Comparison of ENCODE assay signal across 9 mouse cellular contexts in genomic region chr12:113011702-113012360, GRCm38 (mm10). TPM values are rescaled to one million over a fixed set of nuclear protein-coding genes. Genes with fewer than 3 reads are reported as not detected.
DNase-seq lines count a peak whose midpoint lies in the region; ATAC-seq and TF ChIP-seq lines count a peak whose summit lies in the region.
"Had no signal": no experiment of that assay in that cellular context is flagged by ENCODE, and none has a peak within 500 bp of the region (broad histone marks: within the 10 kb centered on the region; RNA-seq: fewer than 3 reads in every experiment).

No protein-coding gene starts in this region.

- no peak for ATAC-seq in kidney, embryonic 14.5 days (ENCODE audit: low FRiP score, low TSS enrichment)
- no peak for ATAC-seq in heart, embryonic 14.5 days (ENCODE audit: insufficient number of reproducible peaks, insufficient read depth, low FRiP score, low read depth)
- ATAC-seq in lung, postnatal 0 days: no peak
- no peak for ATAC-seq in forebrain, embryonic 16.5 days

- no peaks in the 10 kb centered on the region for H3K9me3 ChIP-seq in kidney, embryonic 14.5 days (ENCODE audit: control insufficient read depth, low read length)
- no peaks in the 10 kb centered on the region for H3K9me3 ChIP-seq in heart, embryonic 14.5 days (ENCODE audit: control insufficient read depth, low read length)
- H3K9me3 ChIP-seq in lung, postnatal 0 days (ENCODE audit: low read length): no peaks in the 10 kb centered on the region
- H3K9me3 ChIP-seq in forebrain, embryonic 16.5 days (ENCODE audit: control insufficient read depth, low read length): no peaks in the 10 kb centered on the region
- H3K9me3 ChIP-seq: neural tube, embryonic 13.5 days had no signal

- WGBS in kidney, embryonic 14.5 days: 88% methylated on average over 6 of the region's 6 CpGs
- WGBS in heart, embryonic 14.5 days: 73% methylated on average over 6 of the region's 6 CpGs
- WGBS in lung, postnatal 0 days: 55% methylated on average over 6 of the region's 6 CpGs
- 81% methylated on average over 6 of the region's 6 CpGs for whole genome bisulfite sequencing in forebrain, embryonic 16.5 days

- peak; percentile 35 for DNase-seq in kidney, adult 18-20 months
- peak; percentile 80 for DNase-seq in NIH3T3 (ENCODE audit: low read depth)
- peak; percentile 62 for DNase-seq in lung, postnatal 0 days (ENCODE audit: low spot score)
- DNase-seq in ovary, adult 18-20 months (ENCODE audit: low spot score): no peak
- DNase-seq in layer of hippocampus, adult 8-10 months (ENCODE audit: low spot score in 2 of 2): no peak

- no peak overlapping the region for H3K4me2 ChIP-seq in kidney, embryonic 14.5 days (replicated peaks; ENCODE audit: low read depth, low read length)
- no peak overlapping the region for H3K4me2 ChIP-seq in heart, embryonic 14.5 days (ENCODE audit: low read length)
- no peak overlapping the region for H3K4me2 ChIP-seq in lung, postnatal 0 days (replicated peaks; ENCODE audit: low read depth, low read length)
- H3K4me2 ChIP-seq in forebrain, embryonic 16.5 days (ENCODE audit: low read length): no peak overlapping the region
- H3K4me2 ChIP-seq: neural tube, embryonic 13.5 days had no signal

- H3K36me3 ChIP-seq in kidney, embryonic 14.5 days (ENCODE audit: control insufficient read depth, insufficient read depth, low read length): no peaks in the 10 kb centered on the region
- no peaks in the 10 kb centered on the region for H3K36me3 ChIP-seq in heart, embryonic 14.5 days (ENCODE audit: control insufficient read depth, insufficient read depth, low read length)
- H3K36me3 ChIP-seq in lung, postnatal 0 days (ENCODE audit: insufficient read depth, low read length): no peaks in the 10 kb centered on the region
- no peaks in the 10 kb centered on the region for H3K36me3 ChIP-seq in forebrain, embryonic 16.5 days (ENCODE audit: control insufficient read depth, insufficient read depth)
- H3K36me3 ChIP-seq: neural tube, embryonic 13.5 days had no signal

- peaks cover 13% of the 10 kb centered on the region for H3K4me1 ChIP-seq in kidney, embryonic 14.5 days (ENCODE audit: control insufficient read depth, insufficient read depth, low read length)
- peaks cover 16 to 18% of the 10 kb centered on the region in 2 experiments for H3K4me1 ChIP-seq in heart, embryonic 14.5 days (ENCODE audit: control insufficient read depth in 2 of 2, insufficient read depth in 2 of 2, low read length in 2 of 2)
- H3K4me1 ChIP-seq in lung, postnatal 0 days (ENCODE audit: insufficient read depth, low read depth, low read length): peaks cover 11% of the 10 kb centered on the region; the same call in 1 of the 2 replicates
- peaks cover 22% of the 10 kb centered on the region for H3K4me1 ChIP-seq in forebrain, embryonic 16.5 days (replicated peaks; ENCODE audit: control insufficient read depth, insufficient read depth, low read length)

- no peak overlapping the region for H3K9ac ChIP-seq in kidney, embryonic 14.5 days (ENCODE audit: low read depth, low read length)
- no peak overlapping the region for H3K9ac ChIP-seq in heart, embryonic 14.5 days (ENCODE audit: low read length)
- no peak overlapping the region for H3K9ac ChIP-seq in lung, postnatal 0 days (replicated peaks; ENCODE audit: low read depth)
- H3K9ac ChIP-seq in forebrain, embryonic 16.5 days (replicated peaks; ENCODE audit: low read depth, low read length): no peak overlapping the region

- H3K27ac ChIP-seq in kidney, embryonic 14.5 days (ENCODE audit: low read depth, low read length): no peak overlapping the region
- 0 out of 4 replicates have a peak overlapping the region, but pooled peaks have one; percentile 8 to 12 for H3K27ac ChIP-seq in heart, embryonic 14.5 days (replicated peaks in 1 of 2; ENCODE audit: control insufficient read depth in 1 of 2, insufficient read depth in 1 of 2, low read depth in 2 of 2, low read length in 2 of 2)
- H3K27ac ChIP-seq in lung, postnatal 0 days (ENCODE audit: low read length): peak overlapping the region; percentile 93
- no peak overlapping the region for H3K27ac ChIP-seq in forebrain, embryonic 16.5 days (ENCODE audit: low read length)

- TF ChIP-seq EP300 in lung, postnatal 0 days (IDR thresholded peaks at IDR 0.05): 0 out of 2 replicates have a peak, but pooled peaks have one; percentile 22

- H3K4me3 ChIP-seq in kidney, embryonic 14.5 days (ENCODE audit: low read length): no peak overlapping the region
- H3K4me3 ChIP-seq in heart, embryonic 14.5 days (ENCODE audit: control insufficient read depth in 1 of 2, insufficient read depth in 1 of 2, low read depth in 1 of 2, low read length in 2 of 2): no peak overlapping the region
- H3K4me3 ChIP-seq in lung, postnatal 0 days (ENCODE audit: low read depth, low read length): no peak overlapping the region
- no peak overlapping the region for H3K4me3 ChIP-seq in forebrain, embryonic 16.5 days (replicated peaks; ENCODE audit: low read length)
- H3K4me3 ChIP-seq: neural tube, embryonic 13.5 days had no signal

- H3K27me3 ChIP-seq in kidney, embryonic 14.5 days (ENCODE audit: control insufficient read depth, insufficient read depth, low read length): no peaks in the 10 kb centered on the region
- no peaks in the 10 kb centered on the region for H3K27me3 ChIP-seq in heart, embryonic 14.5 days (ENCODE audit: control insufficient read depth, insufficient read depth, low read length)
- no peaks in the 10 kb centered on the region for H3K27me3 ChIP-seq in lung, postnatal 0 days (replicated peaks; ENCODE audit: insufficient read depth, low read length)
- no peaks in the 10 kb centered on the region for H3K27me3 ChIP-seq in forebrain, embryonic 16.5 days (replicated peaks; ENCODE audit: control insufficient read depth, insufficient read depth, low read length)
- H3K27me3 ChIP-seq: neural tube, embryonic 13.5 days had no signal

- no peak for TF ChIP-seq CTCF in lung, postnatal 0 days (IDR thresholded peaks at IDR 0.05)

RNA-seq across cellular contexts. Expression of gene Pacs2, which starts 2.5 kb away (rescaled TPM):
- 12.6 and 14.6 TPM in 2 replicates for polyA plus RNA-seq in kidney, embryonic 14.5 days (2014; fragmentation: Nextera tagmentation; extraction: Ambion mirVana)
- polyA plus RNA-seq in heart, embryonic 14.5 days (2014; fragmentation: Nextera tagmentation; extraction: Ambion mirVana): 7.1 and 7.6 TPM in 2 replicates
- 6.8 and 9.5 TPM in 2 replicates for polyA plus RNA-seq in lung, postnatal 0 days (2015; fragmentation: Nextera tagmentation; extraction: Ambion mirVana)
- 100 to 1,000 TPM in 3 of 4 experiments, 10 to 100 TPM in 1; 89.5 to 110 (median 108) TPM for total RNA-seq in layer of hippocampus, adult 8-10 months (2022)
- polyA plus RNA-seq in forebrain, embryonic 16.5 days (2015; fragmentation: Nextera tagmentation; extraction: Ambion mirVana): 21.7 and 23.2 TPM in 2 replicates

RNA-seq across cellular contexts. Expression of gene Brf1, which starts 11.3 kb away (rescaled TPM):
- polyA plus RNA-seq in kidney, embryonic 14.5 days (2014; fragmentation: Nextera tagmentation; extraction: Ambion mirVana): 38.2 and 75.6 TPM in 2 replicates
- 40.5 and 42.5 TPM in 2 replicates for polyA plus RNA-seq in heart, embryonic 14.5 days (2014; fragmentation: Nextera tagmentation; extraction: Ambion mirVana)
- 38.8 and 44.9 TPM in 2 replicates for polyA plus RNA-seq in lung, postnatal 0 days (2015; fragmentation: Nextera tagmentation; extraction: Ambion mirVana)
- 10 to 100 TPM; 49.3 to 59.4 (median 57.4) TPM for total RNA-seq in layer of hippocampus, adult 8-10 months (2022)
- polyA plus RNA-seq in forebrain, embryonic 16.5 days (2015; fragmentation: Nextera tagmentation; extraction: Ambion mirVana): 60.8 and 64.6 TPM in 2 replicates

RNA-seq across cellular contexts. Expression of gene Btbd6, which starts 35.5 kb away (rescaled TPM):
- 22.3 and 23.1 TPM in 2 replicates for polyA plus RNA-seq in kidney, embryonic 14.5 days (2014; fragmentation: Nextera tagmentation; extraction: Ambion mirVana)
- polyA plus RNA-seq in heart, embryonic 14.5 days (2014; fragmentation: Nextera tagmentation; extraction: Ambion mirVana): 19.4 and 25.9 TPM in 2 replicates
- 20.2 and 23.4 TPM in 2 replicates for polyA plus RNA-seq in lung, postnatal 0 days (2015; fragmentation: Nextera tagmentation; extraction: Ambion mirVana)
- 10 to 100 TPM; 55.3 to 61.7 (median 58.9) TPM for total RNA-seq in layer of hippocampus, adult 8-10 months (2022)
- 41.4 and 49.7 TPM in 2 replicates for polyA plus RNA-seq in forebrain, embryonic 16.5 days (2015; fragmentation: Nextera tagmentation; extraction: Ambion mirVana)

Comparison
In these comparisons a context has a peak if more than half of its experiments do, and no peak if none do; other contexts are left out.
1. DNase-seq: peak in kidney, adult 18-20 months (single experiment), NIH3T3 (single experiment) and lung, postnatal 0 days (single experiment); none in ovary, adult 18-20 months (single experiment) and layer of hippocampus, adult 8-10 months (0 of 2).
2. H3K27ac ChIP-seq: peak in heart, embryonic 14.5 days (2 of 2) and lung, postnatal 0 days (single experiment); none in kidney, embryonic 14.5 days (single experiment) and forebrain, embryonic 16.5 days (single experiment).